Mouse (Mus musculus) adrenal gland, postnatal 10 days (tissue): ENCODE measurements at regions not wholly inside any gene's neighbourhood (a gene's known extent, or its start where the extent isn't known, plus 50 kb on each side); places are given as distances from the start of the nearest gene placed in this dataset.

Experiments
- DNase-seq: peaks from one replicate; pipeline ENCODE4 v3.0.0; 2021; ENCODE audit warnings: mixed read lengths

DNA sequence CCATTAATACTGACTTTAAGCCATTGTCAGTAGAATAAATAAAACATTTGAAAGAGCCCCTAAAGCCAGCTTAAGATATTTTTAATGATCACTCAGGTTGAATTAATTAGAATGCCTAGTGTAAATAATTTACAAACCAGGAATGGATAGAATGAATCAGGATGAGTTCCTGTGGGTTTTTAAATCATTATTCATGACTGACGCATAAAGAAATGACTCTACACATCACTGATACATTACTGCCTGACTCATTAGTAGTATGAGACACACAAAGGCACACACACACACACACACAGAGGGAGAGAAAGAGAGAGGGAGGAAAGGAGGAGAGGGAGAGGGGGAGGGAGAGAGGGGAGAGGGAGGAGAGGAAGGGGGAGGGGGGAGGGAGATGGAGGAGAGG, 612.0 kb downstream of the Ipmk start:
- no peak for DNase-seq

DNA sequence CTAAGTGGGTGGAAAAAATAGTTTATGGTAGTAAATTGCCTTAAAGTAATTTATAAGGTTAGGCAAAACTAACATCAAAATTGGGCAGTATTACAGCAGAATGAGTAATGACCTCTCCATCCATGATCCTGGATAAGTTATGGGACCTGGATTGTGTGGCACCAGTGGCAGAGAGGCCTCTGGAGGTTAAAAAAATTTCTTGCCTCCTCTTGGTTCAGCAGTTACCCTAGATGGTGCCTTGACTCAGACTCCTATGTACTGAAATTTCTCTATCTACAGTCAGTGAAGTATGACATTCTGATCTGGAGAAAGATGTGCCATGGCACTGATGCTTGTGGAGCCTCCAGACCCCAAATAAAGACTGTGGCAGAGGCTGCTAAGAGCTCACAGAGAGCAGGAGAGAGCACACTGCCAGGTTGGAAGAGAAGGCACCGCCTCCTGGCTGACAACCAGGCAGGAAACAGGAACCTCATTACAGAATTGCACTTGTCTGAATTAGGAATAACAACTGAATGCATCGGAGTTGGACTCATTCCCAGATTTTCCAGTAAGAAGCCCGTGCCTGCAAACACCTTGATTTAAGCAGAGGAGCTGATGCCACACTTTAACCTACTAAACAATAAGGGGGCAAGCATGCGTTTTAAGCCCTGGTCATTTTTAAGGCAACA, 613.0 kb downstream of the Ipmk start:
- no peak for DNase-seq

DNA sequence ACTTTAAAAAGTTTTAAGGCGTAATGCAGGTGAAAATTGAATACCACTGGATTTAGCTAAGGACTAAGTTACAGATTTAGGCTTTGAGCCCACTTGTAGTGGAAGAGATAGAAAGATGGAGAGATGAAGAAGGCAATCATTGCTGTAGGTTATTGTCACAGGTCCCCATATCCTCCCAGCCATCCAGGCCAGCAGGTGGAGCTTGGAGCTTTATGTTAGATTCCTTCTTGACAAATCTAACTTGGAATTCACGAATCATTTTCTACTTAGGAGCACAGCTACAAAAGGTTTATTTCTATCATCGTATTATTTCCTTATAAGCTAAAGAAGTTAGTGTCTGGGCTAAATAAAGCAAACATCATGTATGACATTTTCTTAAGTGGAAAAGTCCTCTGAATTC, 630.5 kb downstream of the Ipmk start:
- DNase-seq: peak; percentile 20

DNA sequence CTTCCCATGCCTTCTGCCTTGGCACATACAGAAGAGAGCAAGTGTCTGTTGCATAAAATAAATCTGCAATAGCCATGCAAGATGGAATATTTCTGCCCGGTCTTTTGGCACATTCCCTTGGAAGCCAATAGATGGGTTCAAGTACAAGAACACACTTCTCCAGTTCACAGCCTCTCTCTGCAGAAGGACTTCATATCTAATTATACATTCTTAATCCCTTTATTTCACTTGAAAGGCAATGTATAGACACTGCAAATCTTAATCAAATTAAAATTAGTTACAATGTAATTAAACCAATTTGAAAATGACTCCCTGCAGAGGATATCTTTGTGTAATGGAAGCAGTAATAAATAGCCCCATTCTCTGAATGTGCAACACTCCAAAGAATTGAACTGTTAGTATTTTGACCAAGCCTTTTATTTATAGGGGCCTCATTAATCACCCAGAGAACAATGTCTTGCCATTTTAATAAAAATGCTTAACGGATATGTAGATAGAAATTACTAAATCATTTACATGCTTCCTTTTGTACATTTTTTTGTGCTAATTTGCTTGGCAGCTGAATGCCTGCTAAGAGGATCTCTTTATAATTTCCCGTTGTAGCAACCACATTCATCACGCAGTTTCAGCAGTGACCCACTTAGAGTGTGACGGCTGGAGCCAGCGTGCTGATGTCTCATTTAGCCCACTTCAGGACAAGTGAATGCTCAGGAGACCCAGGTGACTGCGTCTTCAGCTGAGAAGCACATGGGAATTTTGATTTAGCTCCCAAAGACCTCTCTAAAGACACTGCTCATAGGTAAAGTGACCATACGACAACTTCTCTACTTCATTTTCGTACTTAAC, 651.5 kb upstream of the Zwint start:
- DNase-seq: no peak
